Mouse (Mus musculus): ENCODE results near the gene Psg23. TPM values are rescaled to one million over a fixed set of nuclear protein-coding genes. Genes with fewer than 3 reads are reported as not detected.
"Not testable (repeated sequence)": the region's sequence is repeated elsewhere in the genome, so short reads cannot be mapped to it uniquely, and the experiment has no call there.

Gene Psg23
- polyA plus RNA-seq (2017; shearing (Covaris generic)): not detected

- ATAC-seq: not testable (repeated sequence)
Observed at GRCm38 (mm10) chr7:18616401-18616800, at the start of gene Psg23. Gene Psg23 (minus strand): TSS chr7:18616501.

GRCm38 (mm10) chr7:18656625-18657024 is 40.3 kb upstream of the Psg23 start, which contains the start of gene Psg21:
Gene Psg21 (minus strand): TSS chr7:18656725.
- ATAC-seq: not testable (repeated sequence)

- not testable (repeated sequence) for ATAC-seq
Observed at GRCm38 (mm10) chr7:18626921-18627320, 10.6 kb upstream of the Psg23 start.

DNA sequence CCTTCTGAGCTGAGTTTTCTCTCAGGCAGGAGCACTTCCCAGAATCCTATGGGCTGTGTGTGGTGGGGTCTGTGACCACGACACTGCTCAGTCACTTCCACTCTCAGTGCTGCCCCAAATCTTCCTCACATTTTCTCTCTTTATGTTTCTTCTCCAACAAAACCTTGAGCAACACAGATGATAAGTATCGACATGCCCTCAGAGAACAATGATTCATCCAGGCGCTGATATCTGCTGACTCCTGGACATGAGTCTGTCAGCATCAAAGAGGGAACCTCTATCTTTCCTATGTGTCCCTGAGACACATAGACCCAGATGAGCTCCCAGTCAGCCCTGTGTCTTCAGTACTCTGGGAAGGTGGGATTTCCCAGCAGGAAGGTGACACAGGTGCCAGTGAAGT is 49.1 kb downstream of the Psg23 start, which contains the start of gene Psg27:
TSS of gene Psg27 (minus strand) at position 101 of the 400 bp plus-strand sequence.
- ATAC-seq: no peak

- ATAC-seq: no peak
Observed at GRCm38 (mm10) chr7:18559850-18560249, 56.5 kb downstream of the Psg23 start.

Other genes with a start within 250 kb of the Psg23 start
- gene Psg28, start 184.5 kb downstream of the Psg23 start, polyA plus RNA-seq (2017; shearing (Covaris generic)): not detected
- gene Psg26, start 132.3 kb downstream of the Psg23 start, polyA plus RNA-seq (2017; shearing (Covaris generic)): not detected
- not detected for gene Psg25, start 84.2 kb downstream of the Psg23 start, polyA plus RNA-seq (2017; shearing (Covaris generic))
- gene Psg27, start 49.2 kb downstream of the Psg23 start, polyA plus RNA-seq (2017; shearing (Covaris generic)): not detected
- not detected for gene Psg21, start 40.2 kb upstream of the Psg23 start, polyA plus RNA-seq (2017; shearing (Covaris generic))
- not detected for gene Psg20, start 69.7 kb upstream of the Psg23 start, polyA plus RNA-seq (2017; shearing (Covaris generic))
- not detected for gene Psg22, start 101.6 kb upstream of the Psg23 start, polyA plus RNA-seq (2017; shearing (Covaris generic))
- gene Psg19, start 182.0 kb upstream of the Psg23 start, polyA plus RNA-seq (2017; shearing (Covaris generic)): not detected
- gene Psg17, start 205.1 kb upstream of the Psg23 start, polyA plus RNA-seq (2017; shearing (Covaris generic)): not detected
- not detected for gene Mill2, start 223.5 kb upstream of the Psg23 start, polyA plus RNA-seq (2017; shearing (Covaris generic))